Mouse (Mus musculus) embryonic facial prominence, embryonic 13.5 days (tissue): ENCODE measurements at regions not wholly inside any gene's neighbourhood (a gene's known extent, or its start where the extent isn't known, plus 50 kb on each side); places are given as distances from the start of the nearest gene placed in this dataset.

Source experiments
- ATAC-seq: fragments of 200-750 bp; cut with Nextera tagmentation; 2 replicates; pipeline ENCODE4 v1.8.0; 2017; ENCODE audit warnings: low read depth; ENCODE audit not compliant: insufficient number of reproducible peaks, insufficient read depth, low FRiP score, low TSS enrichment
- H3K27ac ChIP-seq: fragments of 300-500 bp; sonication (generic); 2 replicates; pipeline ENCODE4 v1.5.1; 2015; ENCODE audit warnings: moderate library complexity, mild to moderate bottlenecking, inconsistent platforms
- H3K27me3 ChIP-seq: fragments of 300-500 bp; sonication (generic); 2 replicates; pipeline ENCODE4 v1.6.1; 2015; ENCODE audit warnings: mild to moderate bottlenecking, inconsistent platforms
- H3K36me3 ChIP-seq: fragments of 300-500 bp; sonication (generic); 2 replicates; pipeline ENCODE4 v1.6.1; 2015; ENCODE audit warnings: mild to moderate bottlenecking, inconsistent platforms
- H3K4me1 ChIP-seq: fragments of 300-500 bp; sonication (generic); 2 replicates; pipeline ENCODE4 v1.6.1; 2015; ENCODE audit warnings: inconsistent platforms
- H3K4me2 ChIP-seq: fragments of 300-500 bp; sonication (generic); 2 replicates; pipeline ENCODE4 v1.6.1; 2015; ENCODE audit warnings: moderate library complexity, mild to moderate bottlenecking, inconsistent platforms
- H3K4me3 ChIP-seq: fragments of 300-500 bp; sonication (generic); 2 replicates; pipeline ENCODE4 v1.5.1; 2015; ENCODE audit warnings: mild to moderate bottlenecking, inconsistent platforms
- H3K9ac ChIP-seq: fragments of 300-500 bp; sonication (generic); 2 replicates; pipeline ENCODE4 v1.6.1; 2015; ENCODE audit warnings: mild to moderate bottlenecking, inconsistent platforms
- H3K9me3 ChIP-seq: fragments of 300-500 bp; sonication (generic); 2 replicates; pipeline ENCODE4 v1.6.1; 2016; ENCODE audit warnings: inconsistent platforms
- WGBS: fragments of 180-500 bp; shearing (Covaris S2); methylation state at CpG from one replicate; pipeline ENCODE4 v1.1.7; 2015; ENCODE audit warnings: mixed read lengths; 5-methylcytosine and 5-hydroxymethylcytosine counted together

- Histone ChIP-seq H3K9me3 (no peaks in the 10 kb centered on the region), H3K4me1 (peaks cover 3% of the 10 kb centered on the region; the same call in 1 of the 2 replicates), H3K27ac (no peak overlapping the region), H3K27me3 (no peaks in the 10 kb centered on the region), H3K4me2 (no peak overlapping the region), H3K9ac (no peak overlapping the region), H3K4me3 (no peak overlapping the region), H3K36me3 (no peaks in the 10 kb centered on the region)
- WGBS: 65% methylated on average over 8 of the region's 8 CpGs
- no peak for ATAC-seq
Observed at GRCm38 (mm10) chr3:103517376-103518304, 57.4 kb upstream of the Syt6 start.

- Histone ChIP-seq H3K4me1 (peaks cover 3% of the 10 kb centered on the region; the same call in 1 of the 2 replicates), H3K4me3 (no peak overlapping the region), H3K27ac (no peak overlapping the region), H3K4me2 (no peak overlapping the region), H3K9ac (no peak overlapping the region), H3K27me3 (no peaks in the 10 kb centered on the region), H3K36me3 (no peaks in the 10 kb centered on the region), H3K9me3 (no peaks in the 10 kb centered on the region)
- ATAC-seq: no peak
- WGBS: 62% methylated on average over 2 of the region's 2 CpGs
Observed at GRCm38 (mm10) chr3:103518624-103519023, 56.4 kb upstream of the Syt6 start.
